In genomic region chr2:93706825-93707224, GRCm38 (mm10) we compare ENCODE assay signal across 19 mouse cellular contexts.
"Had no signal": no experiment of that assay in that cellular context is flagged by ENCODE, and none has a peak within 500 bp of the region (broad histone marks: within the 10 kb centered on the region; RNA-seq: fewer than 3 reads in every experiment).

No protein-coding gene starts in this region.

- H3K4me3 ChIP-seq: lung, embryonic 15.5 days; midbrain, embryonic 10.5 days; midbrain, embryonic 12.5 days; myocyte; neural tube, embryonic 12.5 days had no signal

- H3K9ac ChIP-seq: liver, embryonic 14.5 days; lung, embryonic 15.5 days; midbrain, embryonic 12.5 days; neural tube, embryonic 12.5 days had no signal

- H3K27ac ChIP-seq: liver, embryonic 14.5 days; lung, embryonic 15.5 days; midbrain, embryonic 10.5 days; midbrain, embryonic 12.5 days; neural tube, embryonic 12.5 days had no signal

- H3K9me3 ChIP-seq: lung, embryonic 15.5 days; midbrain, embryonic 10.5 days; midbrain, embryonic 12.5 days; neural tube, embryonic 12.5 days had no signal

- H3K36me3 ChIP-seq: neural tube, embryonic 12.5 days had no signal

- H3K27me3 ChIP-seq: lung, embryonic 15.5 days; midbrain, embryonic 12.5 days; neural tube, embryonic 12.5 days had no signal

- DNase-seq: lung, adult 18-20 months; lung, postnatal 10 days; lung, postnatal 4 days; midbrain, embryonic 14.5 days; retina, postnatal 1 day; right cerebral cortex, adult 18-20 months; right cerebral cortex, postnatal 25 days; right cerebral cortex, postnatal 4 days; spleen, adult 18-20 months; thymus, adult 18-20 months; thymus, postnatal 14 days; thymus, postnatal 36 days had no signal

- ATAC-seq: midbrain, embryonic 16.5 days had no signal

- H3K4me2 ChIP-seq: lung, embryonic 15.5 days; midbrain, embryonic 12.5 days; neural tube, embryonic 12.5 days had no signal

- H3K4me1 ChIP-seq: midbrain, embryonic 12.5 days; neural tube, embryonic 12.5 days had no signal
